Mouse (Mus musculus) kidney, adult 2 months (tissue): Measurements from ENCODE around the gene Zan.

Source experiments
- CTCF ChIP-seq: fragments of 200-500 bp; conservative IDR thresholded peaks from 2 replicates; pipeline ENCODE4 v1.5.1; 2011; ENCODE audit warnings: low read depth, mild to moderate bottlenecking, control low read depth, low read length, moderate library complexity, mixed read lengths; ENCODE audit not compliant: insufficient read depth, insufficient read length
- POLR2A ChIP-seq: fragments of 200-500 bp; IDR thresholded peaks from one replicate; pipeline ENCODE4 v1.6.1; 2011; ENCODE audit warnings: low read depth, low read length, control low read depth

GRCm38 (mm10) chr5:137349384-137350204 lies 127.3 kb downstream of the Zan start, which contains the start of gene Ephb4:
- TF ChIP-seq POLR2A (peak; percentile 95), CTCF (0 out of 2 replicates have a peak, but pooled peaks have one; percentile 11)
